Mouse (Mus musculus) kidney, postnatal 25 days (tissue): ENCODE results near the gene Gsap.
"Not testable (repeated sequence)": the region's sequence is repeated elsewhere in the genome, so short reads cannot be mapped to it uniquely, and the experiment has no call there.

Source experiments
- DNase-seq, 2 experiments: peaks; one replicate each; pipeline ENCODE4 v3.0.0; 2021; ENCODE audit warnings: mixed read lengths in 2 of 2

Gene Gsap

GRCm38 (mm10) chr5:21183046-21183445, 3.0 kb upstream of the Gsap start:
- DNase-seq: not testable (repeated sequence)

- DNase-seq: no peak
These were observed 766 bp downstream of the Gsap start for GRCm38 (mm10) chr5:21186821-21187220.

GRCm38 (mm10) chr5:21188435-21188834, 2.4 kb downstream of the Gsap start:
- DNase-seq: no peak

- no peak for DNase-seq
These were observed 3.0 kb downstream of the Gsap start for GRCm38 (mm10) chr5:21189036-21189435.

GRCm38 (mm10) chr5:21189460-21189859, 3.4 kb downstream of the Gsap start:
- no peak for DNase-seq

- DNase-seq: no peak
These were observed 17.4 kb downstream of the Gsap start for GRCm38 (mm10) chr5:21203504-21203903.

- no peak for DNase-seq
These were observed 18.1 kb downstream of the Gsap start for GRCm38 (mm10) chr5:21204157-21204556.

- no peak for DNase-seq
These were observed 20.0 kb downstream of the Gsap start for GRCm38 (mm10) chr5:21206014-21206413.

GRCm38 (mm10) chr5:21211406-21211805, 25.4 kb downstream of the Gsap start:
- DNase-seq: no peak

GRCm38 (mm10) chr5:21212933-21213332, 26.9 kb downstream of the Gsap start:
- no peak for DNase-seq

- no peak for DNase-seq
These were observed 27.7 kb downstream of the Gsap start for GRCm38 (mm10) chr5:21213801-21214200.

- DNase-seq: no peak
These were observed 31.6 kb downstream of the Gsap start for GRCm38 (mm10) chr5:21217453-21218294.

- no peak for DNase-seq
These were observed 46.8 kb downstream of the Gsap start for GRCm38 (mm10) chr5:21232876-21233275.

- no peak for DNase-seq
These were observed 58.5 kb downstream of the Gsap start for GRCm38 (mm10) chr5:21244575-21244974.

GRCm38 (mm10) chr5:21245241-21245640, 59.2 kb downstream of the Gsap start:
- no peak for DNase-seq

- no peak for DNase-seq
These were observed 60.7 kb downstream of the Gsap start for GRCm38 (mm10) chr5:21246794-21247193.

GRCm38 (mm10) chr5:21247916-21248315, 61.9 kb downstream of the Gsap start:
- DNase-seq: no peak

- no peak for DNase-seq
These were observed 62.8 kb downstream of the Gsap start for GRCm38 (mm10) chr5:21248834-21249233.

GRCm38 (mm10) chr5:21254731-21255525, 68.9 kb downstream of the Gsap start:
- DNase-seq: no peak

- DNase-seq: no peak
These were observed 69.6 kb downstream of the Gsap start for GRCm38 (mm10) chr5:21255551-21256132.

GRCm38 (mm10) chr5:21257126-21257525, 71.1 kb downstream of the Gsap start:
- DNase-seq: no peak

GRCm38 (mm10) chr5:21257806-21258205, 71.8 kb downstream of the Gsap start:
- DNase-seq: no peak

- no peak for DNase-seq
These were observed 74.7 kb downstream of the Gsap start for GRCm38 (mm10) chr5:21260746-21261145.
